Mouse (Mus musculus): ENCODE data around the gene Mpig6b.

DNA sequence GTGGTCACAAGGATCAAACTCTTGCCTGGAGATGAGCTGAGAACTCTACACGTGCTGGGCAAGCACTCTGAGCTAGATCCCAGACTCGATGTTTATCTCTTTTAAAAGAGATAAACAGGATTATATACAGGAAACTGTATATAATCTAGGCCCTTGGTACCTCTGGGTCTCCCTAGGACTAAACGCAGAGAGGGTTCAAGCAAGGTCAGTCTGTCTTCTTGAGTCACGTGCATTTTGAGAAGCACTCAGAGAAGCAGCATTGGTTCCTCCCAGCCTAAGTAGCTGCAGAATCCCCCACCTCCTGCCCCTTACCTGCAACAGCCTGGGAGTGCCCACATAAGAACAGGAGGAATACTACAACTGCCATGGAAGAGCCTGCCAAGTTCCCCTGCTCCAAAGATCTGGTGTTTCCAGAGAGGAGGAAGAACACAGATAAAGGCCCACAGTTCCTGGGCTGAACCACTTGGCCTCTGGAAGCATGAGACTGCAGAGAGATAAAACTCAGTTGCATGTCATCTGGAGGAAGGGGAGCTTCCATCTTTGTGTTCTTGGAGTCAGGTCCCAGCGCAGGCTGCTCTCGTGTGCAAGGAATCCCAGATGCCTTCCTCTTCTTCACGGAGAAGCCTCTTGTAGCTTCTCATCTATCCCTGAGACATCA, 19.4 kb upstream of the Mpig6b start, which contains the start of gene Ly6g6f:
- TF ChIP-seq POLR2A (IDR thresholded peaks at IDR 0.05; ENCODE audit: borderline replicate concordance, low read depth, low read length) (no peak), CTCF (IDR thresholded peaks at IDR 0.05; ENCODE audit: low read depth, low read length) (no peak)
